Comparison of ENCODE assay signal across 14 mouse cellular contexts in genomic region chr8:61702122-61702521, GRCm38 (mm10).
"Had no signal": no experiment of that assay in that cellular context is flagged by ENCODE, and none has a peak within 500 bp of the region (broad histone marks: within the 10 kb centered on the region; RNA-seq: fewer than 3 reads in every experiment).

No protein-coding gene starts in this region.

- H3K9ac ChIP-seq: liver, embryonic 15.5 days; neural tube, embryonic 13.5 days had no signal

- DNase-seq: kidney, postnatal 36 days; lung, adult 2 months; lung, postnatal 36 days; retina, postnatal 1 day; right cerebral cortex, postnatal 4 days; spleen, adult 18-20 months; thymus, adult 18-20 months had no signal

- H3K4me2 ChIP-seq: liver, embryonic 11.5 days; liver, embryonic 15.5 days; neural tube, embryonic 13.5 days had no signal

- H3K27ac ChIP-seq: kidney, postnatal 0 days; layer of hippocampus, adult 2 months; liver, embryonic 15.5 days; neural tube, embryonic 13.5 days had no signal

- H3K4me3 ChIP-seq: layer of hippocampus, adult 2 months; liver, embryonic 15.5 days; myocyte; neural tube, embryonic 13.5 days had no signal

- H3K27me3 ChIP-seq: liver, embryonic 15.5 days; neural tube, embryonic 13.5 days had no signal

- H3K36me3 ChIP-seq: liver, embryonic 15.5 days; neural tube, embryonic 13.5 days had no signal

- ATAC-seq: lung, postnatal 0 days had no signal

- H3K4me1 ChIP-seq: liver, embryonic 15.5 days had no signal

- H3K9me3 ChIP-seq: liver, embryonic 15.5 days; neural tube, embryonic 13.5 days had no signal
